Mouse (Mus musculus): Measurements from ENCODE around the gene Daglb. TPM values are rescaled to one million over a fixed set of nuclear protein-coding genes. Genes with fewer than 3 reads are reported as not detected.

The Daglb gene
- polyA plus RNA-seq, 1 experiment = 1.4 TPM

DNA sequence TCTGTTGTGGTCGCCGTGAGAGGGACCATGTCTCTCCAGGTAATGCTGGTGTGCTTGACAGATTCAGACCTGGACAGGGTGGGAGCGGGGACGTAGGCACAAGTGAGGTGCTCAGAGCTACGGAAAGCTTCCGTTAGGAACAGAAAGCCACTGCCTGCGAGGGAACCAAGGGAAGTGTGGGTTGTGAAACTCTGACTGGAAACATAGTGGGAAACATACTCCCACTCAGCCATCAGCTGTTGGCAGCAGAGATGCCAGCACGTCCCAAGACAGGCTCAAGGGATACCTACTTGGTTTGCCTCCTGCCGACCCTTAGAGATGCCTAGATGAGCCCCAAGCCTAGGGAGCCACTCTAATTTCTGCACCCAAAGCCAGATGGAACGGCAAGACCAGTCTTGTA is 22.8 kb downstream of the Daglb start:
- H3K36me3 ChIP-seq (ENCODE audit: control insufficient read depth, insufficient read depth, low read length) = no peaks in the 10 kb centered on the region
- no peaks in the 10 kb centered on the region for H3K4me1 ChIP-seq (ENCODE audit: control insufficient read depth, insufficient read depth, low read length)
- H3K27ac ChIP-seq (ENCODE audit: control insufficient read depth, insufficient read depth, low read depth, low read length) = no peak overlapping the region
- no peaks in the 10 kb centered on the region for H3K27me3 ChIP-seq (ENCODE audit: control insufficient read depth, insufficient read depth, low read length)
- TF ChIP-seq CTCF (IDR thresholded peaks at IDR 0.05; ENCODE audit: control insufficient read depth, insufficient read depth, insufficient replicate concordance, low read depth, low read length) = no peak
- TF ChIP-seq POLR2A (IDR thresholded peaks at IDR 0.05; ENCODE audit: control insufficient read depth, low read depth, low read length) = no peak
- no peak overlapping the region for H3K4me3 ChIP-seq (ENCODE audit: control insufficient read depth, low read depth, low read length)

DNA sequence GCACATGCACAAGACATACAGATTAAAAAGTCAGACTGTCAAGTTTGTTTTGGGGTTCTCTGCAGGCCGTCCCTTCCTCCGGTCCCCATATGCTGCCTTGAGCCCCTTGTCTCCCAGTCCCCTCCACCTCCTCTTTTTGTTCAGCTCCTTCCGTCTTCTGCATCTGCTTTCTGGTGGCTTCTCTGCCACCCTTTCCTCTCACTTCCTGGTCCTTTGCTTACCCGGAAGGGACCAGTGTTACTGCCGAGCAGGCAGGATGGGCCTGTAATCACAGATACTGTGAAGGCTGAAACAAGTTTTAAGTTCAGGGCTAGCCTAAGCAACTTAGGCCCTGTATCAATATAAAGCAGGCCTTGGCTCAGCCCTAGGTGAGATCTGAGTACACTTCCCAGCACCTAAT is 23.6 kb downstream of the Daglb start:
- TF ChIP-seq POLR2A (IDR thresholded peaks at IDR 0.05; ENCODE audit: control insufficient read depth, low read depth, low read length) (no peak), CTCF (IDR thresholded peaks at IDR 0.05; ENCODE audit: control insufficient read depth, insufficient read depth, insufficient replicate concordance, low read depth, low read length) (no peak)
- no peaks in the 10 kb centered on the region for H3K4me1 ChIP-seq (ENCODE audit: control insufficient read depth, insufficient read depth, low read length)
- no peaks in the 10 kb centered on the region for H3K36me3 ChIP-seq (ENCODE audit: control insufficient read depth, insufficient read depth, low read length)
- no peak overlapping the region for H3K27ac ChIP-seq (ENCODE audit: control insufficient read depth, insufficient read depth, low read depth, low read length)
- no peaks in the 10 kb centered on the region for H3K27me3 ChIP-seq (ENCODE audit: control insufficient read depth, insufficient read depth, low read length)
- H3K4me3 ChIP-seq (ENCODE audit: control insufficient read depth, low read depth, low read length) = no peak overlapping the region

DNA sequence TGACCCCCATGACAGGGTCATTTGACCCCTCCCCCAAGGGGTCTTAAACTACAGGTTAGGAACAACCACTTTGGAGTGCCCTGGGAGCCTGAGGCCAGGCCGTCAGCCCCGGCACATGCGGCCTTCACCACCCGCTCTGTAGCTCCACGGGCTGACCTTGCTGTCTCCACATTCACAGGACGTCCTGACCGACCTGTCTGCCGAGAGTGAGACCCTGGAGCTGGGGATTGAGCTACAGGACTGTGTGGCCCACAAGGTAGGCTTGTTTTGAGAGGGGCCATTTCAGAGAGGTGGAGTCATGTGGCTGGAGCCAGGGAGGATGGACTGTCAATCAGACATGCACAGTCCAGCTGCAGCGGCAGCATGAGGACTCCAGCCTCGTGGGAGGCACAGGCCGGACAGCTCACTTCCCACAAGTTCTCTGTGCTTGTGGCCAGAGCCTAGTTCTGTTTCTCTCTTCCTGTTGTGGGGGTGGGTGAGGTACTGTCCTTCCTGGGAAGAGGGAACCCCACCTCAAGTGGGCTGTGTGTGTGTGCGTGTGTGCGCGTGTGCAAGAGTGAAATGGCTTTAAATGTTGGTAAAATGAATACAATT is 25.5 kb downstream of the Daglb start:
- H3K36me3 ChIP-seq (ENCODE audit: control insufficient read depth, insufficient read depth, low read length) = no peaks in the 10 kb centered on the region
- TF ChIP-seq CTCF (IDR thresholded peaks at IDR 0.05; ENCODE audit: control insufficient read depth, insufficient read depth, insufficient replicate concordance, low read depth, low read length) (no peak), POLR2A (IDR thresholded peaks at IDR 0.05; ENCODE audit: control insufficient read depth, low read depth, low read length) (no peak)

DNA sequence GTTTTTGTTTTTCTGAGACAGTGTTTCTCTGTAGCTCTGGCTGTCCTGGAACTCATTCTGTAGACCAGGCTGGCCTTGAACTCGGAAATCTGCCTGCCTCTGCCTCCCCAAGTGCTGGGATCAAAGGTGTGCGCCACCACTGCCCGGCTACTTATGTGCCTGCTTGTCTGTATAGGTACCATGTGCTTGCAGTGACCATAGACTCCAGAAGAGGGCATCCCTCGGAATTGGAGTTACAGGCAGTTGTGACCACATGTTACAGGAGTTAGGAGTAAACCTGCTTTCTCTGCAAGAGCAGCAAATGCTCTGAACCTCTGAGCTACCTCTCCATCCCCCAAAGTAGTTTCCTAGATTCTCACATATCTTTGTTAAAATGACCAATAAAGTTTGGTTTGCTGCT is 27.4 kb downstream of the Daglb start:
- Histone ChIP-seq H3K27ac (ENCODE audit: control insufficient read depth, insufficient read depth, low read depth, low read length) (no peak overlapping the region), H3K27me3 (ENCODE audit: control insufficient read depth, insufficient read depth, low read length) (no peaks in the 10 kb centered on the region), H3K36me3 (ENCODE audit: control insufficient read depth, insufficient read depth, low read length) (no peaks in the 10 kb centered on the region), H3K4me1 (ENCODE audit: control insufficient read depth, insufficient read depth, low read length) (no peaks in the 10 kb centered on the region), H3K4me3 (ENCODE audit: control insufficient read depth, low read depth, low read length) (no peak overlapping the region)
- TF ChIP-seq CTCF (IDR thresholded peaks at IDR 0.05; ENCODE audit: control insufficient read depth, insufficient read depth, insufficient replicate concordance, low read depth, low read length) (no peak), POLR2A (IDR thresholded peaks at IDR 0.05; ENCODE audit: control insufficient read depth, low read depth, low read length) (no peak)

More for the DNA sequence above, 25.5 kb downstream of the Daglb start:
- Histone ChIP-seq H3K27me3 (ENCODE audit: control insufficient read depth, insufficient read depth, low read length) (no peaks in the 10 kb centered on the region), H3K27ac (ENCODE audit: control insufficient read depth, insufficient read depth, low read depth, low read length) (no peak overlapping the region), H3K4me3 (ENCODE audit: control insufficient read depth, low read depth, low read length) (no peak overlapping the region), H3K4me1 (ENCODE audit: control insufficient read depth, insufficient read depth, low read length) (no peaks in the 10 kb centered on the region)

DNA sequence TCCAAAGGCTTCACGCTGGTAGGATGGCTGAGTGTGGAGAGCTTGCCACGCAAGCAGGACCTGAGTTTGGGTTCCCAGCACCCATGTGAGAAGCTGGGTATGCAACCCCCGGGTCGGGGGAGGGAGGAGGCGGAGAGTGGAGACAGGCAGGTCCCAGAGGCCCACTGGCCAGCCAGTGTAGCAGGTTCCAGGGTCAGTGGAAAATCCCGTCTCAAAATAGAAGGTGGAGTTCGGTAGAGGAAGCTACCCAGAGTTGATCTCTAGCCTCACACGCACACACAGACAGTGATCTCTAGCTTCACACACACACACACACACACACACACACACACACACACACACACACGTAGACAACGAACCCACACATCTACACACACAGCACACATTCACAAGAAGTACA is 28.8 kb downstream of the Daglb start:
- Histone ChIP-seq H3K4me3 (ENCODE audit: control insufficient read depth, low read depth, low read length) (no peak overlapping the region), H3K36me3 (ENCODE audit: control insufficient read depth, insufficient read depth, low read length) (no peaks in the 10 kb centered on the region), H3K4me1 (ENCODE audit: control insufficient read depth, insufficient read depth, low read length) (no peaks in the 10 kb centered on the region), H3K27me3 (ENCODE audit: control insufficient read depth, insufficient read depth, low read length) (no peaks in the 10 kb centered on the region), H3K27ac (ENCODE audit: control insufficient read depth, insufficient read depth, low read depth, low read length) (no peak overlapping the region)
- TF ChIP-seq POLR2A (IDR thresholded peaks at IDR 0.05; ENCODE audit: control insufficient read depth, low read depth, low read length) = no peak

DNA sequence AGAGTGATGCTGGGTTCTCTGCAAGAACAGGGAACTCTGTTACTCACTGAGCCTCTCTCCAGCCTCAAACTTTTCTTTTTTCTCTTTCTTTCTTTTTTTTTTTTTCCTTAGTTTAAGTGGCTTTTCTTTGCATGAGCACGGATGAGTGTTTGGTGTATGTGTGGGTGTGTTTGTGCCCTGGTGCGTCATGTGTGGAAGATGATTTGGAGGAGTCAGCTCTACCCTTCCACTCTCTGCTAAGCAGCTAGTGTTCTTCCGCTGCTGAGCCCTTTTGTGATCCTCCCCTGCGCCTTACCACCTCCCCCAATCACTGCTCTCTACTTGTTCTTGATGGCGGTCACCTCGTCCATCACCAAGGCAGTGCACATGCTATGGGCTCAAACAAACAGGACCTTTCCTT is 31.3 kb downstream of the Daglb start:
- Histone ChIP-seq H3K4me1 (ENCODE audit: control insufficient read depth, insufficient read depth, low read length) (no peaks in the 10 kb centered on the region), H3K4me3 (ENCODE audit: control insufficient read depth, low read depth, low read length) (no peak overlapping the region), H3K27ac (ENCODE audit: control insufficient read depth, insufficient read depth, low read depth, low read length) (no peak overlapping the region), H3K27me3 (ENCODE audit: control insufficient read depth, insufficient read depth, low read length) (no peaks in the 10 kb centered on the region), H3K36me3 (ENCODE audit: control insufficient read depth, insufficient read depth, low read length) (no peaks in the 10 kb centered on the region)
- TF ChIP-seq POLR2A (IDR thresholded peaks at IDR 0.05; ENCODE audit: control insufficient read depth, low read depth, low read length) = no peak
- TF ChIP-seq CTCF (IDR thresholded peaks at IDR 0.05; ENCODE audit: control insufficient read depth, insufficient read depth, insufficient replicate concordance, low read depth, low read length) = no peak

DNA sequence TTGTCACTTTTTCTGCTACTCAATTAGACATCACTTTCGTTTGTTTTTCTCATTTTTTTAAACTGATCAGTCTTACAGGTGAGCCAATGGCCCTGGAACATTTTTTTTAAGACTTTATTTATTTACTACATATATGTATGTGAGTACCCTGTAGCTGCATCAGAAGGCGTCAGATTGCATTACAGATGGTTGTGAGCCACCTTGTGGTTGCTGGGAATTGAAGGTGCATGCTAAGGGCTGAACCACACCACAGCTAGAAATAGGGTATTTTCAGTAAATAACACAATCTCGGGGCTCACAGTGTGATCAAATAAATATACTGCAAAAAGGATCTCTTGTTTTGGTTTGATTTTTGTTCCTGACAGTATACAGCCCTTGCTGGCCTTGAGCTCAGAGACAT is 33.1 kb downstream of the Daglb start:
- H3K27me3 ChIP-seq (ENCODE audit: control insufficient read depth, insufficient read depth, low read length) = no peaks in the 10 kb centered on the region
- TF ChIP-seq CTCF (IDR thresholded peaks at IDR 0.05; ENCODE audit: control insufficient read depth, insufficient read depth, insufficient replicate concordance, low read depth, low read length) = no peak
- TF ChIP-seq POLR2A (IDR thresholded peaks at IDR 0.05; ENCODE audit: control insufficient read depth, low read depth, low read length) = no peak
- H3K4me3 ChIP-seq (ENCODE audit: control insufficient read depth, low read depth, low read length) = no peak overlapping the region
- H3K27ac ChIP-seq (ENCODE audit: control insufficient read depth, insufficient read depth, low read depth, low read length) = no peak overlapping the region
- H3K4me1 ChIP-seq (ENCODE audit: control insufficient read depth, insufficient read depth, low read length) = no peaks in the 10 kb centered on the region
- H3K36me3 ChIP-seq (ENCODE audit: control insufficient read depth, insufficient read depth, low read length) = no peaks in the 10 kb centered on the region

DNA sequence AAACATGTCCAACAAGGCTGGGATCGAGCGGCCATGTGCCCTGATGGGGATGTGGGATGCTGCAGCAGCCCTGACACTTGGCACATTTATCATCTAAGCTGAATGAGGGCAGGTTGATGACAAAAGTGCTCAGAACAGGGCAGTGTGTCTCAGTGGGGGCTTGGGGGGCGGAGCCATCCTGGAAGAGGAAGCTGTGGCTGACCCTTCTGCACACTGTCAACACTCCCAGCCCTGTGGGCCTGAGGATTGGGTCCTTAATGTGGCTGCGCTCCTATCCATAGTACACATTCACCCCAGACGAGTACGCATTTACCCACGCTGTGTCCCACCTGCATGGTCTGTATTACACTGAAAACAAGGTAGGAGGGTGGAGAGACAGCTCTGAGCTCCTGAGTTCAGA is 34.8 kb downstream of the Daglb start:
- no peak overlapping the region for H3K4me3 ChIP-seq (ENCODE audit: control insufficient read depth, low read depth, low read length)
- H3K4me1 ChIP-seq (ENCODE audit: control insufficient read depth, insufficient read depth, low read length) = no peaks in the 10 kb centered on the region
- no peak overlapping the region for H3K27ac ChIP-seq (ENCODE audit: control insufficient read depth, insufficient read depth, low read depth, low read length)
- TF ChIP-seq CTCF (IDR thresholded peaks at IDR 0.05; ENCODE audit: control insufficient read depth, insufficient read depth, insufficient replicate concordance, low read depth, low read length) = no peak
- no peak for TF ChIP-seq POLR2A (IDR thresholded peaks at IDR 0.05; ENCODE audit: control insufficient read depth, low read depth, low read length)
- H3K27me3 ChIP-seq (ENCODE audit: control insufficient read depth, insufficient read depth, low read length) = no peaks in the 10 kb centered on the region
- H3K36me3 ChIP-seq (ENCODE audit: control insufficient read depth, insufficient read depth, low read length) = no peaks in the 10 kb centered on the region
